Mouse (Mus musculus): ENCODE results near the gene Gimap7.
"Not testable (repeated sequence)": the region's sequence is repeated elsewhere in the genome, so short reads cannot be mapped to it uniquely, and the experiment has no call there.

The Gimap7 gene
- long read RNA-seq, experiment 1 = 0 reads
- long read RNA-seq, experiment 2, partial matches to known transcripts = 0 of 1 reads
- long read RNA-seq, experiment 2, other reads (novel, unspliced or antisense) = 0 of 1 reads

GRCm38 (mm10) chr6:48718455-48718854, at the start of gene Gimap7, which contains the start of gene Gm28053:
Gene Gimap7 (plus strand): TSS chr6:48718621.
Gene Gm28053 (plus strand): TSS chr6:48718607.
- intact Hi-C loops (cut with DNase I) = no loop called here

- intact Hi-C loops (cut with DNase I) = no loop called here
Measured at GRCm38 (mm10) chr6:48669446-48669969, 48.9 kb upstream of the Gimap7 start.

- intact Hi-C loops (cut with DNase I) = no loop called here
Measured at GRCm38 (mm10) chr6:48674291-48675058, 43.9 kb upstream of the Gimap7 start.

- intact Hi-C loops (cut with DNase I) = no loop called here
Measured at GRCm38 (mm10) chr6:48675400-48675930, 43.0 kb upstream of the Gimap7 start.

- intact Hi-C loops (cut with DNase I) = no loop called here
Measured at GRCm38 (mm10) chr6:48675931-48676859, 42.2 kb upstream of the Gimap7 start, which contains the start of gene Gimap9. Gene Gimap9 (plus strand): TSS chr6:48676129.

GRCm38 (mm10) chr6:48676860-48677415, 41.5 kb upstream of the Gimap7 start:
- intact Hi-C loops (cut with DNase I) = no loop called here

- intact Hi-C loops (cut with DNase I) = no loop called here
Measured at GRCm38 (mm10) chr6:48677492-48678345, 40.7 kb upstream of the Gimap7 start.

- intact Hi-C loops (cut with DNase I) = no loop called here
Measured at GRCm38 (mm10) chr6:48678391-48678790, 40.0 kb upstream of the Gimap7 start.

GRCm38 (mm10) chr6:48679701-48680100, 38.7 kb upstream of the Gimap7 start:
- intact Hi-C loops (cut with DNase I) = no loop called here

GRCm38 (mm10) chr6:48680421-48680820, 38.0 kb upstream of the Gimap7 start:
- intact Hi-C loops (cut with DNase I) = no loop called here

- intact Hi-C loops (cut with DNase I) = no loop called here
Measured at GRCm38 (mm10) chr6:48681472-48682090, 36.8 kb upstream of the Gimap7 start.

- intact Hi-C loops (cut with DNase I) = no loop called here
Measured at GRCm38 (mm10) chr6:48682271-48682670, 36.1 kb upstream of the Gimap7 start.

- intact Hi-C loops (cut with DNase I) = not testable (repeated sequence)
Measured at GRCm38 (mm10) chr6:48683263-48683821, 35.1 kb upstream of the Gimap7 start.

- intact Hi-C loops (cut with DNase I) = no loop called here
Measured at GRCm38 (mm10) chr6:48684319-48684718, 34.1 kb upstream of the Gimap7 start, which contains the start of gene Gimap4. Gene Gimap4 (plus strand): TSS chr6:48684549.

GRCm38 (mm10) chr6:48684806-48685205, 33.6 kb upstream of the Gimap7 start:
- intact Hi-C loops (cut with DNase I) = no loop called here

GRCm38 (mm10) chr6:48685251-48685650, 33.2 kb upstream of the Gimap7 start:
- intact Hi-C loops (cut with DNase I) = no loop called here

- intact Hi-C loops (cut with DNase I) = no loop called here
Measured at GRCm38 (mm10) chr6:48685694-48686665, 32.4 kb upstream of the Gimap7 start.

GRCm38 (mm10) chr6:48687077-48687476, 31.3 kb upstream of the Gimap7 start:
- intact Hi-C loops (cut with DNase I) = no loop called here
